7 mouse cellular contexts compared by ENCODE assay signal in genomic region chr3:35931896-35932727, GRCm38 (mm10). TPM values are rescaled to one million over a fixed set of nuclear protein-coding genes. Genes with fewer than 3 reads are reported as not detected.
DNase-seq lines count a peak whose midpoint lies in the region; ATAC-seq and TF ChIP-seq lines count a peak whose summit lies in the region.

No protein-coding gene starts in this region.

- no peak for TF ChIP-seq CTCF in intestine, postnatal 0 days (IDR thresholded peaks at IDR 0.05; ENCODE audit: low read depth)

- ATAC-seq in intestine, postnatal 0 days: peak; percentile 85
- peak; percentile 67 for ATAC-seq in limb, embryonic 13.5 days (ENCODE audit: low FRiP score, low read depth)
- ATAC-seq in midbrain, embryonic 12.5 days (ENCODE audit: low FRiP score, low read depth): peak; percentile 82

- under 1% methylated on average over 60 of the region's 65 CpGs for WGBS in intestine, postnatal 0 days
- under 1% methylated on average over 64 of the region's 65 CpGs for WGBS in limb, embryonic 13.5 days
- under 1% methylated on average over 39 of the region's 65 CpGs for WGBS in midbrain, embryonic 12.5 days

- H3K36me3 ChIP-seq in intestine, postnatal 0 days (ENCODE audit: control insufficient read depth, insufficient read depth): no peaks in the 10 kb centered on the region
- 0 out of 2 replicates have a peak, but pooled peaks cover 4% of the 10 kb centered on the region for H3K36me3 ChIP-seq in limb, embryonic 13.5 days
- H3K36me3 ChIP-seq in midbrain, embryonic 12.5 days: no peaks in the 10 kb centered on the region

- H3K27ac ChIP-seq in intestine, postnatal 0 days (ENCODE audit: low read depth, low read length): peak overlapping the region; percentile 96
- peak overlapping the region; percentile 93 for H3K27ac ChIP-seq in limb, embryonic 13.5 days
- H3K27ac ChIP-seq in midbrain, embryonic 12.5 days (replicated peaks): peak overlapping the region; percentile 89

- peak; percentile 62 for DNase-seq in adipocyte (ENCODE audit: low spot score)
- peak; percentile 69 for DNase-seq in embryo, embryonic 9.5 days (ENCODE audit: extremely low spot score)
- DNase-seq in heart, adult 11 months: peak; percentile 96
- DNase-seq in spleen, adult 12 weeks (ENCODE audit: low spot score): peak; percentile 54

- peak overlapping the region; percentile 89 for H3K4me3 ChIP-seq in intestine, postnatal 0 days (ENCODE audit: low read depth, low read length)
- peak overlapping the region; percentile 93 for H3K4me3 ChIP-seq in limb, embryonic 13.5 days
- peak overlapping the region; percentile 98 for H3K4me3 ChIP-seq in midbrain, embryonic 12.5 days

- H3K9me3 ChIP-seq in intestine, postnatal 0 days (ENCODE audit: control insufficient read depth): no peaks in the 10 kb centered on the region
- no peaks in the 10 kb centered on the region for H3K9me3 ChIP-seq in limb, embryonic 13.5 days
- H3K9me3 ChIP-seq in midbrain, embryonic 12.5 days: no peaks in the 10 kb centered on the region

- peak overlapping the region; percentile 81 for H3K4me2 ChIP-seq in intestine, postnatal 0 days (replicated peaks; ENCODE audit: low read depth)
- H3K4me2 ChIP-seq in limb, embryonic 13.5 days (replicated peaks): peak overlapping the region; percentile 90
- peak overlapping the region; percentile 91 for H3K4me2 ChIP-seq in midbrain, embryonic 12.5 days (replicated peaks)

- H3K4me1 ChIP-seq in intestine, postnatal 0 days (replicated peaks; ENCODE audit: control insufficient read depth, insufficient read depth, low read length): peaks cover 8% of the 10 kb centered on the region; the same call in 1 of the 2 replicates
- H3K4me1 ChIP-seq in limb, embryonic 13.5 days: peaks cover 32% of the 10 kb centered on the region
- peaks cover 16% of the 10 kb centered on the region for H3K4me1 ChIP-seq in midbrain, embryonic 12.5 days

- peak overlapping the region; percentile 95 for H3K9ac ChIP-seq in intestine, postnatal 0 days (ENCODE audit: low read depth, low read length)
- H3K9ac ChIP-seq in limb, embryonic 13.5 days: peak overlapping the region; percentile 99
- H3K9ac ChIP-seq in midbrain, embryonic 12.5 days (replicated peaks): peak overlapping the region; percentile 99

- no peaks in the 10 kb centered on the region for H3K27me3 ChIP-seq in intestine, postnatal 0 days (replicated peaks; ENCODE audit: control insufficient read depth, insufficient read depth, low read length)
- H3K27me3 ChIP-seq in limb, embryonic 13.5 days: no peaks in the 10 kb centered on the region
- no peaks in the 10 kb centered on the region for H3K27me3 ChIP-seq in midbrain, embryonic 12.5 days

RNA-seq across cellular contexts. Expression of gene Dcun1d1, which starts 5.1 kb away (rescaled TPM):
- 61.7 and 64.8 TPM in 2 replicates for polyA plus RNA-seq in intestine, postnatal 0 days (2015; fragmentation: Nextera tagmentation; extraction: Ambion mirVana)
- 112 and 114 TPM in 2 replicates for polyA plus RNA-seq in limb, embryonic 13.5 days (2015; fragmentation: Nextera tagmentation; extraction: Ambion mirVana)
- 101 and 103 TPM in 2 replicates for polyA plus RNA-seq in midbrain, embryonic 12.5 days (2016; fragmentation: Nextera tagmentation; extraction: Ambion mirVana)

Comparison
In these comparisons a context has a peak if more than half of its experiments do, and no peak if none do; other contexts are left out.
1. Peak in every context shown above with its lines: DNase-seq, ATAC-seq, H3K4me3 ChIP-seq and H3K27ac ChIP-seq.